Mouse (Mus musculus): ENCODE data around the gene C2cd3. TPM values are rescaled to one million over a fixed set of nuclear protein-coding genes. Genes with fewer than 3 reads are reported as not detected.
A peak's percentile ranks its signal among the peaks of the same experiment; 100 is the strongest.
"Not testable (repeated sequence)": the region's sequence is repeated elsewhere in the genome, so short reads cannot be mapped to it uniquely, and the experiment has no call there.

The C2cd3 gene
- total RNA-seq, 2 experiments from 2014 or later: 24.3 to 26.3 TPM

- no peak for DNase-seq
Observed at GRCm38 (mm10) chr7:100472777-100473176, 100.7 kb downstream of the C2cd3 start, which contains the start of gene Ucp3. Gene Ucp3 (plus strand): TSS chr7:100472990.

GRCm38 (mm10) chr7:100473846-100474454 is 101.9 kb downstream of the C2cd3 start:
- no peak for DNase-seq

- no peak for DNase-seq
Observed at GRCm38 (mm10) chr7:100474680-100475079, 102.6 kb downstream of the C2cd3 start.

- no peak for DNase-seq
Observed at GRCm38 (mm10) chr7:100479100-100479822, 107.2 kb downstream of the C2cd3 start.

- no peak for DNase-seq
Observed at GRCm38 (mm10) chr7:100479823-100480164, 107.8 kb downstream of the C2cd3 start.

- DNase-seq: no peak
Observed at GRCm38 (mm10) chr7:100480175-100480574, 108.1 kb downstream of the C2cd3 start.

- not testable (repeated sequence) for DNase-seq
Observed at GRCm38 (mm10) chr7:100482046-100482445, 110.0 kb downstream of the C2cd3 start.

GRCm38 (mm10) chr7:100484493-100484892 is 112.5 kb downstream of the C2cd3 start:
- DNase-seq: no peak

- DNase-seq: no peak
Observed at GRCm38 (mm10) chr7:100487301-100487700, 115.3 kb downstream of the C2cd3 start.

GRCm38 (mm10) chr7:100488474-100489048 is 116.5 kb downstream of the C2cd3 start:
- DNase-seq: no peak

- DNase-seq: no peak
Observed at GRCm38 (mm10) chr7:100492391-100493116, 120.5 kb downstream of the C2cd3 start.

- DNase-seq: peak; percentile 60 to 64
Observed at GRCm38 (mm10) chr7:100493117-100493483, 121.1 kb downstream of the C2cd3 start, which contains the start of gene Ucp2. Gene Ucp2 (plus strand): TSS chr7:100493337.

GRCm38 (mm10) chr7:100493484-100494414 is 121.7 kb downstream of the C2cd3 start:
- no peak for DNase-seq

- no peak for DNase-seq
Observed at GRCm38 (mm10) chr7:100494415-100494831, 122.4 kb downstream of the C2cd3 start.

GRCm38 (mm10) chr7:100495042-100495441 is 123.0 kb downstream of the C2cd3 start:
- no peak for DNase-seq

- peak; percentile 66 for DNase-seq
Observed at GRCm38 (mm10) chr7:100495581-100496251, 123.7 kb downstream of the C2cd3 start.

GRCm38 (mm10) chr7:100496371-100496770 is 124.3 kb downstream of the C2cd3 start:
- no peak for DNase-seq

- no peak for DNase-seq
Observed at GRCm38 (mm10) chr7:100496791-100497190, 124.8 kb downstream of the C2cd3 start.

- DNase-seq: no peak
Observed at GRCm38 (mm10) chr7:100497402-100497801, 125.4 kb downstream of the C2cd3 start.

GRCm38 (mm10) chr7:100497982-100498381 is 125.9 kb downstream of the C2cd3 start:
- no peak for DNase-seq

GRCm38 (mm10) chr7:100499465-100499864 is 127.4 kb downstream of the C2cd3 start:
- no peak for DNase-seq
